Mouse (Mus musculus): Measurements from ENCODE around the gene Gm20661.

Gm20661 gene

GRCm38 (mm10) chr9:107982681-107983346, at the start of gene Gm20661:
TSS of gene Gm20661 (plus strand) at chr9:107983058.
- DNase-seq = peak; percentile 76 to 80

GRCm38 (mm10) chr9:107934146-107934545, 48.7 kb upstream of the Gm20661 start:
- DNase-seq = no peak

- DNase-seq = no peak
These were observed 47.5 kb upstream of the Gm20661 start, which contains the start of gene Camkv for GRCm38 (mm10) chr9:107935374-107935773. TSS of gene Camkv (plus strand) at chr9:107935674.

GRCm38 (mm10) chr9:107935790-107936214, 47.1 kb upstream of the Gm20661 start:
- DNase-seq = no peak

GRCm38 (mm10) chr9:107936215-107936822, 46.5 kb upstream of the Gm20661 start:
- no peak for DNase-seq

GRCm38 (mm10) chr9:107936831-107937230, 46.0 kb upstream of the Gm20661 start:
- DNase-seq = no peak

GRCm38 (mm10) chr9:107947241-107948194, 35.3 kb upstream of the Gm20661 start:
- DNase-seq = no peak

GRCm38 (mm10) chr9:107949184-107949921, 33.5 kb upstream of the Gm20661 start:
- DNase-seq = no peak

GRCm38 (mm10) chr9:107949922-107950235, 33.0 kb upstream of the Gm20661 start, which contains the start of gene Traip:
TSS of gene Traip (plus strand) at chr9:107950136.
- no peak for DNase-seq

- DNase-seq = peak; percentile 92 to 95
These were observed 32.1 kb upstream of the Gm20661 start for GRCm38 (mm10) chr9:107950460-107951355.

- DNase-seq = no peak
These were observed 27.1 kb upstream of the Gm20661 start for GRCm38 (mm10) chr9:107955613-107956289.

GRCm38 (mm10) chr9:107957141-107957540, 25.7 kb upstream of the Gm20661 start:
- no peak for DNase-seq

- no peak for DNase-seq
These were observed 23.0 kb upstream of the Gm20661 start for GRCm38 (mm10) chr9:107959896-107960295.

GRCm38 (mm10) chr9:107960928-107961327, 21.9 kb upstream of the Gm20661 start:
- no peak for DNase-seq

- DNase-seq = no peak
These were observed 21.5 kb upstream of the Gm20661 start for GRCm38 (mm10) chr9:107961351-107961762.

- DNase-seq = no peak
These were observed 21.0 kb upstream of the Gm20661 start for GRCm38 (mm10) chr9:107961881-107962280.

- no peak for DNase-seq
These were observed 19.9 kb upstream of the Gm20661 start for GRCm38 (mm10) chr9:107962916-107963315.

- peak; percentile 66 to 83 for DNase-seq
These were observed 19.2 kb upstream of the Gm20661 start for GRCm38 (mm10) chr9:107963700-107964099.

- no peak for DNase-seq
These were observed 18.2 kb upstream of the Gm20661 start for GRCm38 (mm10) chr9:107964681-107965080.

GRCm38 (mm10) chr9:107966676-107967075, 16.2 kb upstream of the Gm20661 start:
- DNase-seq = no peak

- no peak for DNase-seq
These were observed 15.4 kb upstream of the Gm20661 start for GRCm38 (mm10) chr9:107967437-107967836.
